Mouse (Mus musculus) spleen, adult 2 months (tissue): ENCODE measurements at regions not wholly inside any gene's neighbourhood (a gene's known extent, or its start where the extent isn't known, plus 50 kb on each side); places are given as distances from the start of the nearest gene placed in this dataset.

Source experiments
- DNase-seq, 2 experiments: peaks; one replicate each; pipeline versions ENCODE4 v3.0.0 to v3.0.0-alpha.2; 2012 to 2021; ENCODE audit warnings: low spot score in 2 of 2, low read depth in 1 of 2
- H3K27ac ChIP-seq: fragments of 200-500 bp; 2 replicates; pipeline ENCODE4 v1.5.1; 2012; ENCODE audit warnings: low read length, inconsistent platforms; ENCODE audit not compliant: insufficient read depth
- H3K27me3 ChIP-seq: fragments of 200-500 bp; 2 replicates; pipeline ENCODE4 v1.6.1; 2012; ENCODE audit warnings: mild to moderate bottlenecking, moderate library complexity, low read length, inconsistent platforms; ENCODE audit not compliant: control insufficient read depth, insufficient read depth
- H3K36me3 ChIP-seq: fragments of 200-500 bp; 2 replicates; pipeline ENCODE4 v1.6.1; 2012; ENCODE audit warnings: mild to moderate bottlenecking, low read length, inconsistent platforms; ENCODE audit not compliant: control insufficient read depth, insufficient read depth
- H3K4me1 ChIP-seq: fragments of 200-500 bp; 2 replicates; pipeline ENCODE4 v1.6.1; 2011; ENCODE audit warnings: inconsistent platforms; ENCODE audit not compliant: control insufficient read depth, insufficient read depth, insufficient read length
- H3K4me3 ChIP-seq: fragments of 200-500 bp; 2 replicates; pipeline ENCODE4 v1.5.1; 2011; ENCODE audit warnings: mild to moderate bottlenecking, inconsistent platforms; ENCODE audit not compliant: insufficient read depth, insufficient read length; ENCODE audit errors: extremely low read depth
- CTCF ChIP-seq: fragments of 200-500 bp; IDR thresholded peaks from 2 replicates; pipeline ENCODE4 v1.5.1; 2011; ENCODE audit warnings: mild to moderate bottlenecking, inconsistent platforms; ENCODE audit not compliant: insufficient read depth, insufficient read length, insufficient replicate concordance; ENCODE audit errors: extremely low read depth
- POLR2A ChIP-seq: fragments of 200-500 bp; IDR thresholded peaks from 2 replicates; pipeline ENCODE4 v1.6.1; 2011; ENCODE audit warnings: low read depth, low read length, inconsistent platforms
- WGBS: fragments of 180-500 bp; shearing (Covaris S2); methylation state at CpG from one replicate; pipeline ENCODE4 v1.1.7; 2018; 5-methylcytosine and 5-hydroxymethylcytosine counted together

GRCm38 (mm10) chr14:105511135-105511534 is 252.8 kb downstream of the Ndfip2 start:
- WGBS = 85% methylated on average over 3 of the region's 3 CpGs
- DNase-seq = no peak
- H3K36me3 ChIP-seq = no peaks in the 10 kb centered on the region
- no peaks in the 10 kb centered on the region for H3K27me3 ChIP-seq
- no peak for TF ChIP-seq CTCF
- H3K4me1 ChIP-seq = no peaks in the 10 kb centered on the region
- no peak overlapping the region for H3K4me3 ChIP-seq
- no peak overlapping the region for H3K27ac ChIP-seq

- no peak overlapping the region for H3K27ac ChIP-seq
- no peak overlapping the region for H3K4me3 ChIP-seq
- no peaks in the 10 kb centered on the region for H3K36me3 ChIP-seq
- no peak for TF ChIP-seq POLR2A
- TF ChIP-seq CTCF = no peak
- peaks cover 8% of the 10 kb centered on the region; the same call in 1 of the 2 replicates for H3K4me1 ChIP-seq
- DNase-seq = no peak
- no peaks in the 10 kb centered on the region for H3K27me3 ChIP-seq
- WGBS = 61% methylated on average over 4 of the region's 4 CpGs
Measured at GRCm38 (mm10) chr14:105505261-105505660, 246.9 kb downstream of the Ndfip2 start.

GRCm38 (mm10) chr14:105504376-105504775 is 246.0 kb downstream of the Ndfip2 start:
- TF ChIP-seq CTCF (no peak), POLR2A (no peak)
- Histone ChIP-seq H3K36me3 (no peaks in the 10 kb centered on the region), H3K27me3 (no peaks in the 10 kb centered on the region), H3K4me3 (no peak overlapping the region), H3K27ac (no peak overlapping the region), H3K4me1 (peaks cover 9% of the 10 kb centered on the region; the same call in 1 of the 2 replicates)
- WGBS = 93% methylated on average over 3 of the region's 3 CpGs
- DNase-seq = no peak

GRCm38 (mm10) chr14:105503806-105504205 is 245.4 kb downstream of the Ndfip2 start:
- Histone ChIP-seq H3K36me3 (no peaks in the 10 kb centered on the region), H3K27me3 (no peaks in the 10 kb centered on the region), H3K4me3 (no peak overlapping the region), H3K4me1 (peaks cover 14% of the 10 kb centered on the region; the same call in 1 of the 2 replicates), H3K27ac (no peak overlapping the region)
- no peak for DNase-seq
- TF ChIP-seq POLR2A = no peak
- no peak for TF ChIP-seq CTCF
- WGBS = 65% methylated on average over 5 of the region's 5 CpGs

GRCm38 (mm10) chr14:105502633-105502975 is 244.2 kb downstream of the Ndfip2 start:
- no peak for DNase-seq
- H3K4me1 ChIP-seq = peaks cover 17% of the 10 kb centered on the region; the same call in 1 of the 2 replicates
- no peak overlapping the region for H3K4me3 ChIP-seq
- no peaks in the 10 kb centered on the region for H3K36me3 ChIP-seq
- 83% methylated on average over 11 of the region's 11 CpGs for WGBS
- TF ChIP-seq CTCF = no peak
- TF ChIP-seq POLR2A = no peak
- H3K27ac ChIP-seq = no peak overlapping the region
- no peaks in the 10 kb centered on the region for H3K27me3 ChIP-seq

- H3K36me3 ChIP-seq = no peaks in the 10 kb centered on the region
- H3K27me3 ChIP-seq = no peaks in the 10 kb centered on the region
- TF ChIP-seq CTCF = no peak
- no peak for TF ChIP-seq POLR2A
- no peak overlapping the region for H3K4me3 ChIP-seq
- WGBS = 72% methylated on average over 21 of the region's 21 CpGs
- no peak overlapping the region for H3K27ac ChIP-seq
- no peak for DNase-seq
- peaks cover 17% of the 10 kb centered on the region; the same call in 1 of the 2 replicates for H3K4me1 ChIP-seq
Measured at GRCm38 (mm10) chr14:105501792-105502632, 243.6 kb downstream of the Ndfip2 start.
